Mouse (Mus musculus) intestine, embryonic 15.5 days (tissue): ENCODE measurements at regions not wholly inside any gene's neighbourhood (a gene's known extent, or its start where the extent isn't known, plus 50 kb on each side); places are given as distances from the start of the nearest gene placed in this dataset.

Source experiments
- ATAC-seq: fragments of 200-750 bp; cut with Nextera tagmentation; 2 replicates; pipeline ENCODE4 v1.8.0; 2017; ENCODE audit warnings: moderate TSS enrichment, moderate library complexity
- H3K27ac ChIP-seq: fragments of 300-500 bp; sonication (generic); 2 replicates; pipeline ENCODE4 v1.5.1; 2015; ENCODE audit warnings: mild to moderate bottlenecking, inconsistent platforms
- H3K27me3 ChIP-seq: fragments of 300-500 bp; sonication (generic); replicated peaks from 2 replicates; pipeline ENCODE4 v1.6.1; 2015; ENCODE audit warnings: inconsistent platforms
- H3K36me3 ChIP-seq: fragments of 300-500 bp; sonication (generic); 2 replicates; pipeline ENCODE4 v1.6.1; 2015; ENCODE audit warnings: inconsistent platforms
- H3K4me1 ChIP-seq: fragments of 300-500 bp; sonication (generic); replicated peaks from 2 replicates; pipeline ENCODE4 v1.6.1; 2015; ENCODE audit warnings: inconsistent platforms
- H3K4me2 ChIP-seq: fragments of 300-500 bp; sonication (generic); replicated peaks from 2 replicates; pipeline ENCODE4 v1.6.1; 2015; ENCODE audit warnings: mild to moderate bottlenecking, inconsistent platforms
- H3K4me3 ChIP-seq: fragments of 300-500 bp; sonication (generic); replicated peaks from 2 replicates; pipeline ENCODE4 v1.5.1; 2015; ENCODE audit warnings: inconsistent platforms
- H3K9ac ChIP-seq: fragments of 300-500 bp; sonication (generic); 2 replicates; pipeline ENCODE4 v1.6.1; 2015; ENCODE audit warnings: inconsistent platforms
- H3K9me3 ChIP-seq: fragments of 300-500 bp; sonication (generic); 2 replicates; pipeline ENCODE4 v1.6.1; 2016; ENCODE audit warnings: inconsistent platforms
- WGBS: fragments of 180-500 bp; shearing (Covaris S2); methylation state at CpG from one replicate; pipeline ENCODE4 v1.1.7; 2015; 5-methylcytosine and 5-hydroxymethylcytosine counted together

GRCm38 (mm10) chr4:81005507-81006328, 95.3 kb downstream of the Lurap1l start:
- Histone ChIP-seq H3K4me1 (no peaks in the 10 kb centered on the region), H3K9me3 (no peaks in the 10 kb centered on the region; the same call in 1 of the 2 replicates), H3K9ac (no peak overlapping the region), H3K4me3 (no peak overlapping the region), H3K36me3 (no peaks in the 10 kb centered on the region), H3K4me2 (no peak overlapping the region), H3K27me3 (no peaks in the 10 kb centered on the region), H3K27ac (no peak overlapping the region)
- ATAC-seq, result no peak
- 56% methylated on average over 7 of the region's 7 CpGs for WGBS

DNA sequence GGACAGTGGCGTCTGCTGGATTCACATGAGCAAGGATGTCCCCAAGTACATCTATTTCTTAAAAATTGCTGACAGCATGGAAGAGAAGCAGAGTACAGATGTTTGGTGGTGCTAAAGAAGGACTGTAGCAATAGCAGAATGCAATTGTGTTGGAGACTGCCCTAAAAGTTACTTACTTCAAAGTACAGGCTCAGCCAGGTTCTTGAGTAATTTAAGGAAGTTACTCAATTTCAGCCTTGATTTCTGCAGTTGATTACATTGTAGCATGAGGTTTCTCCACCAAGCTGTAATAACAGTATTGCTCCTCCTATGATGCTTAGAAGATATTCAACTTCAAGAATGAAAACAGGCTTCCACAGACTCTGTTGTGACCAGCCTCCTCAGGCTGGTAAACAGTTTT, 96.1 kb downstream of the Lurap1l start:
- Histone ChIP-seq H3K9me3 (no peaks in the 10 kb centered on the region), H3K27ac (no peak overlapping the region), H3K27me3 (no peaks in the 10 kb centered on the region), H3K9ac (no peak overlapping the region), H3K4me2 (no peak overlapping the region), H3K4me3 (no peak overlapping the region), H3K36me3 (no peaks in the 10 kb centered on the region), H3K4me1 (no peaks in the 10 kb centered on the region)
- ATAC-seq, result no peak
- WGBS, result 83% methylated on average over 1 of the region's 1 CpGs

- no peaks in the 10 kb centered on the region for H3K9me3 ChIP-seq
- WGBS, result 66% methylated on average over 2 of the region's 2 CpGs
- ATAC-seq, result no peak
- no peak overlapping the region for H3K4me2 ChIP-seq
- H3K4me1 ChIP-seq, result no peaks in the 10 kb centered on the region
- no peak overlapping the region for H3K4me3 ChIP-seq
- no peaks in the 10 kb centered on the region for H3K27me3 ChIP-seq
- no peak overlapping the region for H3K9ac ChIP-seq
- no peaks in the 10 kb centered on the region for H3K36me3 ChIP-seq
- H3K27ac ChIP-seq, result no peak overlapping the region
Observed at GRCm38 (mm10) chr4:81021850-81022249, 111.4 kb downstream of the Lurap1l start.

GRCm38 (mm10) chr4:81023436-81023983, 113.1 kb downstream of the Lurap1l start:
- H3K36me3 ChIP-seq, result no peaks in the 10 kb centered on the region
- ATAC-seq, result no peak
- no peak overlapping the region for H3K9ac ChIP-seq
- no peak overlapping the region for H3K4me3 ChIP-seq
- WGBS, result 65% methylated on average over 14 of the region's 14 CpGs
- H3K9me3 ChIP-seq, result no peaks in the 10 kb centered on the region
- no peak overlapping the region for H3K27ac ChIP-seq
- no peak overlapping the region for H3K4me2 ChIP-seq
- no peaks in the 10 kb centered on the region for H3K27me3 ChIP-seq
- H3K4me1 ChIP-seq, result no peaks in the 10 kb centered on the region

DNA sequence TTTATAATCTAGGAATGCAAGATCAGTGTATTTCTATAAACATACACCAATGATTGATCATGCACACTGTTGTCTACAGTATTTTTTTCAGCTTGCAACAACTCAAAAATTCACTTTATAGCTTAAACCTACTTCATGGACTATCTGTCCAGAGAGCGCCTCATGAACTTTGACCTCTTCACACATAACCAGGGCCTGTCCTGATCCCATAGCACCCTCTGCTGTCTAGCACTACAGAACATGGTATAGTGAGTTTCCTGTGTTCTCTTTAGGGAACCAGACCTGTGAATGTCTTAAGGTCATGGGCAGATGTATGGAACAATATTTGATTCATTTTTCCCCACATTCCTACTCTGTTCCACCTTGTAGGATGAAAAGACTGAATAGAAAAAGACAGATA, 117.1 kb downstream of the Lurap1l start:
- ATAC-seq, result peak; percentile 58; the same call in 1 of the 2 replicates
- Histone ChIP-seq H3K4me1 (no peaks in the 10 kb centered on the region), H3K4me3 (no peak overlapping the region), H3K4me2 (no peak overlapping the region), H3K27ac (no peak overlapping the region), H3K9me3 (no peaks in the 10 kb centered on the region), H3K36me3 (no peaks in the 10 kb centered on the region), H3K9ac (no peak overlapping the region), H3K27me3 (no peaks in the 10 kb centered on the region)
- 88% methylated on average over 1 of the region's 1 CpGs for WGBS

- 78% methylated on average over 3 of the region's 3 CpGs for WGBS
- Histone ChIP-seq H3K4me1 (no peaks in the 10 kb centered on the region), H3K9ac (no peak overlapping the region), H3K27me3 (no peaks in the 10 kb centered on the region), H3K4me3 (no peak overlapping the region), H3K9me3 (no peaks in the 10 kb centered on the region), H3K4me2 (no peak overlapping the region), H3K36me3 (no peaks in the 10 kb centered on the region), H3K27ac (no peak overlapping the region)
- no peak for ATAC-seq
Observed at GRCm38 (mm10) chr4:81030671-81031070, 120.2 kb downstream of the Lurap1l start.

DNA sequence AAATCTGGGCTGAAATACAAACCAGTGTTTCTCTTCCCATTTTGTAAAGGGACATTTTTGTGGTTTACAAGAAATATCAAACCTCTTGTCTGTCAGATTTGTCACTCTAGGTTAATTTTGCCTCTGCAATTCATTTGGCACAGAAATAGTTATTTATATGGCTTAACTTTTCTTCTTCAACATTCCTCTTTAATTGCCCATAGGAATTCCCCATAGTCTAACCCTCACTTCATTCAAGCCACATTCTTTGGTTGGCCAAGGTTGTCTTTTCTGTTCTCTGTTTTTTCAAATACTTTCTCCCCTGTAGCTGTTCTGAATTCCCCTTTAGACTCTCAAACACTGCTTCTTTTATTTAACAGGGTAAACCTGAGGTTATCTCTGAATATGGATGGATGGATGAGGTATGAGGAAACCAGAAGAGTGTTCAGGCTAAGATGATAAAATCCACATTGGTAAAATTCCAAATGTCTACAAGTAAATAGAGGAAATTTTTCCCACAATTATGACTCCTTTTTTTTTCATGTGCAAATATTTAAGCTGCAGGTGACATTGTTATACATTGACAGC, 127.0 kb downstream of the Lurap1l start:
- no peak overlapping the region for H3K27ac ChIP-seq
- no peaks in the 10 kb centered on the region for H3K9me3 ChIP-seq
- no peak for ATAC-seq
- no peaks in the 10 kb centered on the region for H3K27me3 ChIP-seq
- no peaks in the 10 kb centered on the region for H3K36me3 ChIP-seq
- H3K4me3 ChIP-seq, result no peak overlapping the region
- H3K4me2 ChIP-seq, result no peak overlapping the region
- H3K9ac ChIP-seq, result no peak overlapping the region
- H3K4me1 ChIP-seq, result no peaks in the 10 kb centered on the region

GRCm38 (mm10) chr4:81058227-81058626, 147.8 kb downstream of the Lurap1l start:
- H3K4me1 ChIP-seq, result no peaks in the 10 kb centered on the region
- ATAC-seq, result no peak
- H3K9ac ChIP-seq, result no peak overlapping the region
- no peak overlapping the region for H3K4me2 ChIP-seq
- no peaks in the 10 kb centered on the region for H3K9me3 ChIP-seq
- H3K27ac ChIP-seq, result no peak overlapping the region
- no peaks in the 10 kb centered on the region for H3K36me3 ChIP-seq
- 88% methylated on average over 1 of the region's 1 CpGs for WGBS
- H3K27me3 ChIP-seq, result no peaks in the 10 kb centered on the region
- H3K4me3 ChIP-seq, result no peak overlapping the region

GRCm38 (mm10) chr4:81058809-81059208, 148.4 kb downstream of the Lurap1l start:
- no peak for ATAC-seq
- H3K27me3 ChIP-seq, result no peaks in the 10 kb centered on the region
- no peak overlapping the region for H3K9ac ChIP-seq
- H3K27ac ChIP-seq, result no peak overlapping the region
- no peak overlapping the region for H3K4me2 ChIP-seq
- H3K9me3 ChIP-seq, result no peaks in the 10 kb centered on the region
- H3K4me1 ChIP-seq, result no peaks in the 10 kb centered on the region
- WGBS, result 88% methylated on average over 5 of the region's 5 CpGs
- no peaks in the 10 kb centered on the region for H3K36me3 ChIP-seq
- H3K4me3 ChIP-seq, result no peak overlapping the region

GRCm38 (mm10) chr4:81059356-81059755, 148.9 kb downstream of the Lurap1l start:
- H3K9ac ChIP-seq, result no peak overlapping the region
- no peak overlapping the region for H3K27ac ChIP-seq
- no peak for ATAC-seq
- 76% methylated on average over 3 of the region's 3 CpGs for WGBS
- H3K36me3 ChIP-seq, result no peaks in the 10 kb centered on the region
- no peaks in the 10 kb centered on the region for H3K27me3 ChIP-seq
- no peaks in the 10 kb centered on the region for H3K9me3 ChIP-seq
- H3K4me2 ChIP-seq, result no peak overlapping the region
- no peak overlapping the region for H3K4me3 ChIP-seq
- no peaks in the 10 kb centered on the region for H3K4me1 ChIP-seq

DNA sequence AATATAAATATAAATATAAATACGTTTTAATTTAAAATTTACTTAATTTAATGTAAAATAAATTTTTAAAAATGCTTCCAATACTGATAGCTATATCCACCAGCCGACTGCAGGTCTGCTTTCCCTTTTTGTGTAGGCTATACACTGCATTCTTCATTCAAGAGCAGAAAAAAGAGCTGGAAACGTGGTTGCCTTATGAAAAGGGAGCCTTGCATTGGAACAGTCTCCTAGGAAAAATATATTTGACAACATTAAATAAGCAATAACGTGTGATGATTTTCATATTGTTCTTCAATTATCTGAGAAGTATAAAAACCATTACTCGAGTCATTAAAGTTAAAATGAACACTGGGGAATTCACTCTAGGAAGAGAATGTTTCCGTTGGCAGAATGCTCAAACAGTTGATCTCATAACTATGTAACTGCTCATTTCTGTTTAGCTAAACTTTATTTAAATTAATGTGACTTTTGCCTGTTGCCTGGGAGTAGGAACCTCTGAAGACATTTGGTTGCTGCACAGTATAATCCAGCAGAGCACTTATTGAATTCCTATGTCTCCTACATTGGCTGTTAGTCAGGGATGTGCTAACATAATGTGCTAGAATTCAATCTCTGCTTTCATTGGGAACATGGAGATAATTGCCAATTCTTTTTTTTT, 172.0 kb downstream of the Lurap1l start:
- H3K36me3 ChIP-seq, result no peaks in the 10 kb centered on the region
- no peaks in the 10 kb centered on the region for H3K27me3 ChIP-seq
- no peak overlapping the region for H3K4me2 ChIP-seq
- H3K4me1 ChIP-seq, result no peaks in the 10 kb centered on the region
- no peak overlapping the region for H3K27ac ChIP-seq
- no peak overlapping the region for H3K4me3 ChIP-seq
- no peak overlapping the region for H3K9ac ChIP-seq
- WGBS, result 52% methylated on average over 6 of the region's 6 CpGs
- ATAC-seq, result peak; percentile 31; the same call in 1 of the 2 replicates
- no peaks in the 10 kb centered on the region for H3K9me3 ChIP-seq

DNA sequence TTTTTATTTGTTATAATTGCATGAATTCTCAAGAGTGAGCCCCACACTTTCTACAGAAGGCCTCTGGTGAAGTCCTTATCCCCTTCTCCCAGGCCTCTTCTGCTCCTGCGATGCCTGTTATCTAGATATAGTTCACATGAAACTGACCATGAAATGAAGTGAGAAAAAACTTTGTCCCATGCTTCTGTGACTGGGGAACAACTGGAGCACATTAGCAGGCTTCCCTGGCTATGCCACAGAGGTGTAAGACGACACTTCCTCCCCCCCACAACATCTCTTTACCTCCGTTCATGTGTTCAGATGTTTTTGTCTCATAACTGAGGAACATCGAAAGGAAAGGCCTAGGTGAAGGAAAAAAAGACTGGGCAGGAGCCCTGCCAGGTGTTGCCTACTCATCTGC, 174.7 kb downstream of the Lurap1l start:
- Histone ChIP-seq H3K4me3 (no peak overlapping the region), H3K27ac (no peak overlapping the region), H3K9me3 (no peaks in the 10 kb centered on the region), H3K9ac (no peak overlapping the region), H3K4me2 (no peak overlapping the region), H3K4me1 (no peaks in the 10 kb centered on the region), H3K36me3 (no peaks in the 10 kb centered on the region), H3K27me3 (no peaks in the 10 kb centered on the region)
- WGBS, result 50% methylated on average over 4 of the region's 4 CpGs
- no peak for ATAC-seq
